Mouse (Mus musculus) liver, adult (tissue): ENCODE measurements around the gene Mical2.

ENCODE experiments used
- GATA4 ChIP-seq: IDR thresholded peaks from 2 replicates; pipeline ENCODE4 v1.6.1; 2014; ENCODE audit warnings: mild to moderate bottlenecking, low read length; ENCODE audit not compliant: insufficient replicate concordance

The Mical2 gene

DNA sequence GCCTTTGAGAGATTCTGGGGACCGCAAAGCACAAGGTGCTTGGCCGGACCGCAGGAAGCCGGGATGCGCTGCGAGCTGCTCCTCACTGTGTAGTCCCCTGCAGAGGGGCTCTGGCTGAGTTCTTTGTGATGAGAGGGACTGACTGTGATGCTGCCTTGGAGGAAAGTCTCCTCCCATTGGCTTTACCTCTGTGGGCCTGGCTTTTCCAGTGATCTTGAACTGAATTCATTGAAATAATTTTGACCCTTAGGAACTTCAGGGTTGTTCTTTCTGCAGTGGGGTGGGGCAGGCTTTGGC is 1.6 kb downstream of the Mical2 start:
- TF ChIP-seq GATA4 = no peak

DNA sequence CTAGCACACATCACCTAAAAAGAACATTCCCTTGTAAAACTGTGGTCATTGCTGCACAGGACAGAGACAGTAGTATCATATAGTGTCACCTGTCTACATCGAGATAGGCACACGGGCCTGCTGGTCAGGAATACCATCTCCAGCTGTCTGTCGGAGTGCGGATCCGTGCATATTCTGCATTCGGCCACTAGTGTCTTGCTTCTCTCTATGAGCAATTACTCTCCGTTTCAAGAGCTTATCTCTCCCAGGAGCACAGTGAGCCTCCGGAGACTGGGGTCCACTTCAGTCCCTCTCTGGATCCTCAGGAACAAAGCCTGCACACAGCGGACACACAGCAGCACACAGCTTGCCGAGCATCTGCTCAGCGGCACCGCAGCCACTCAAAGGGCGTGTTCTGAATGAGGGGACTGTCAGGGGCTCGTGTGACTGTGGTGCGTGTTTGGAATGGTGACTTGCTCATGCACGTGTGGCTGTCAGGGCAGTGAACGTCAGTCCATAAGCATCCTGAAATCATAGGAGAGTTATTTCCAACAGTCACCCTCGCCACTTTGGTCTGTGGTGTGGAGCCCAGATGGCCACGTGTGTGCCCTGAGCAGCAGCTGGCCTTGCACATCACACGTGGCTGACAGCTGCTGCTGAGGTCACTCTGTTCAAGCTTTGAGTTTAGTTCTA is 3.3 kb downstream of the Mical2 start:
- no peak for TF ChIP-seq GATA4

DNA sequence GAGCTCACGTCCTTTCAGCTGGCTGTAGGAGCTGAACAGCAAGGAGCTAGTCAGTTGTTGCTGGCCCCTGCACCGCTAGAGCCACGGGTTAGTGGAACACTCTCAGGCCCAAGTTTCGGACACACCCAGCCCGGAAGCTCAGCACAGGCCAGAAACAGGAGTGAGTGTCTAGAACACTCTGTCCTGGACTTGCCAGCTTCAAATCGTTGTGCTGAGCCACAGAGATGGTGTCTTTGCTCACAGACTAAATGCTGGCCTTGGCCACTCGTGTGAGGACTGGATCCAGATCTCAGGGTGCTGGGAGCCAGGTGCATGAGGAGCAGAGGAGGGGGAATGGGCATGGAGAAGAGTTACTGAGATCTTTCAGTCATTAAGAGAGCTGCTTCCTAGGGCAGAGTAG is 6.1 kb downstream of the Mical2 start:
- no peak for TF ChIP-seq GATA4

DNA sequence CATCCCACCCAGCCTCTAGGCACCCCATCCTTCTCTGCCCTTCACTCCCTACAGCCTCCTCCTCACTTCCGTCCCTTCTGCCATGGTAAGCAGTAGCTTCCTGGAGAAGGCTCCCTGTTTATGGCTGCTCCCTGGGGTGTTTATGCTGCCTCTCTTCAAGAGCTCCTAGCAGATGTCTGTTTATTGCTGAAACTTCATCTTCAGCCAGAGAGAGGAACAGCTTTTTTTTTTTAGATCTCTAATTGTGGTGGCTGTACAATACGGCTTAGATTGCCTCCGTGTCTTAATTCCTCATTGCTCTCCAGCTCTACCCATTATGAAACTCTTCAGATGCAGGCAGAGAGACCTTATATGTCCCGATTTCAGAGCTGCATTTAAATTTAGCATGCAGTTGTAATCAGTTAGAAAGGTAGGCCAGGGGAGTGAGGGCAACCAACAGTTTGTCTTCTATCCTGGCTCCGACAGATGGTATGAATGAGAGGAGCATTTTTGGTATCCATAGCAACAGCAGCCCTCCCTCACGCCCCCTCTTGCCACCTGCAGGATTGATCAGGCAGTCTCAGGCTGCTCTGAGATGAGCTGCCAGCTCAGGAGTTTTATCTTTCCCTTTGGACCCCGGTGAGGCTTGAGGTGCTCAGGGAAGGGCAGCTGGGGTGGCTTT is 7.8 kb downstream of the Mical2 start:
- TF ChIP-seq GATA4 = no peak

DNA sequence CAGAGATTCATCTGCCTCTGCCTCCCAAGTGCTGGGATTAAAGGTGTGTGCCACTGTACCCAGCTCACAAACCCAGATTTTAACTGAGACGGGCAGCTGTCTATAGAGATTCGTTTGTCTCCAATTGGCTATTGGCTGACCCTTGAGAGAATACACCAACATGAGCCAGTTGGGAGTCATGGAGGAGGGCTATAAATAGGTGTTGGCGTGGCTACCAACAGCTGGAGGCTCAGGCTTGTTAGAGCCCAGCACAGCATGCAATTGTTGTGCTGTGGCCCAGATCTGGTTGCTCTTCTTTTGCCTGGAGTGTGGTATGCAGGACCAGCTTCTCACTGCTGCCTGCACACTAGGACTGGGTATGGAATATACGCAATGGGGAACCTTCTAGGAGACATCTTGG is 8.8 kb downstream of the Mical2 start:
- TF ChIP-seq GATA4 = no peak

DNA sequence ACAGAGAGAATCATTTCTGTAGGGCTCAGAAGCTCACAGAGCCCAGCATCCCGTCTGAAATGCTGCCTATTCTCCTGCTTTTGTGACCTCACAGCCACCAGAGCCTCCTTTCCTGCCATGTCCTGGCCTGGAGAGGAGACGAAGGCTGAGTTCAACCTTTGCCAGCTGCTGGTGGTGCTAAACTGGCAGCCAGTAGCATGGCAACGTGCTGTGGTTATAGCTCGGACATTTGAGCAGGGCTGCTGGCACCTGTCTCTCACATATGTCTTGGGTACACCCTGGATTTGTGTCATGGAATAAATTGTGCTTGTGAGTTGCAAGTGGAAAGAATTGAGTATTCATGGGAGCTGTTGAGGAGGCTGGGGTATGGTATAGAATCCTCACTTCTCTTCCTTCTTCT is 9.8 kb downstream of the Mical2 start:
- TF ChIP-seq GATA4 = no peak

DNA sequence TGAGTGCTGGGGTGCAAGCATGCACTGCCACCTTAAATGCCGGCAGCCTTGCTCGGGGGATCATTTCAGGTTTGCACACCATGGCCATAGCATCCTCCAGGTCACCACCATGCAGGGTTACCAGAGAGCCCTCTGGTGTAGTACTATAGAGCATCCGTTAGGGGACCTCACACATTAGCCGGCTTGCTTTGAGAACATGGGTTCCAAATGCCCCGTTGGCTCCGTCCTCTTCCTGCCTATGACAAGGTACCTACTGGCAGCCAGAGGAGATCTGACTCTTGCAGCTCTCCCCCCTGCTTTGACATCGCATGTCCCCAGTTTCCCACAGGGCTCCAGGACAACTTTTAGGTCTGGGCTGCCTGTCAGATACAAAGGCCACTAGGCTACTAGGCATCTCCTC is 11.6 kb downstream of the Mical2 start:
- TF ChIP-seq GATA4 = no peak

DNA sequence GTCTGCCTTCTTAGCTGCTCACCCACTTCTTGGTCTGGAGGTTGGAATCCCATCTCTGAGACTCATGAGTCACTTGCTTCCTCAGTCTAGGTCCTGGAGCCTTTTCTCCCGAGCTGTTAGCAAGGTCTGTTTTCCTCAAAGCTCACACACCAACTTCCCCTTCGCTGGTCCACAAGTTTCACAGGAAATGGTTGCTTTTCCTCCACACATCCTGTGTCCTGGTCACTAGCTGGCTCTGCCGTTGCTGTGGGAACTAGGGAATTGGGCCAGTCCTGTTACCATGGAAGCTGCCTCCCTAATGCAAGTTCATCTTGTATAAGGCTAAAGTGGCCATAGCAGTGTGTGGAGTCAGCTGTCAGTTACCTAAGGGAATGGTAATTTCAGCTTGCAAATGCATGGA is 12.2 kb downstream of the Mical2 start:
- TF ChIP-seq GATA4 = no peak

DNA sequence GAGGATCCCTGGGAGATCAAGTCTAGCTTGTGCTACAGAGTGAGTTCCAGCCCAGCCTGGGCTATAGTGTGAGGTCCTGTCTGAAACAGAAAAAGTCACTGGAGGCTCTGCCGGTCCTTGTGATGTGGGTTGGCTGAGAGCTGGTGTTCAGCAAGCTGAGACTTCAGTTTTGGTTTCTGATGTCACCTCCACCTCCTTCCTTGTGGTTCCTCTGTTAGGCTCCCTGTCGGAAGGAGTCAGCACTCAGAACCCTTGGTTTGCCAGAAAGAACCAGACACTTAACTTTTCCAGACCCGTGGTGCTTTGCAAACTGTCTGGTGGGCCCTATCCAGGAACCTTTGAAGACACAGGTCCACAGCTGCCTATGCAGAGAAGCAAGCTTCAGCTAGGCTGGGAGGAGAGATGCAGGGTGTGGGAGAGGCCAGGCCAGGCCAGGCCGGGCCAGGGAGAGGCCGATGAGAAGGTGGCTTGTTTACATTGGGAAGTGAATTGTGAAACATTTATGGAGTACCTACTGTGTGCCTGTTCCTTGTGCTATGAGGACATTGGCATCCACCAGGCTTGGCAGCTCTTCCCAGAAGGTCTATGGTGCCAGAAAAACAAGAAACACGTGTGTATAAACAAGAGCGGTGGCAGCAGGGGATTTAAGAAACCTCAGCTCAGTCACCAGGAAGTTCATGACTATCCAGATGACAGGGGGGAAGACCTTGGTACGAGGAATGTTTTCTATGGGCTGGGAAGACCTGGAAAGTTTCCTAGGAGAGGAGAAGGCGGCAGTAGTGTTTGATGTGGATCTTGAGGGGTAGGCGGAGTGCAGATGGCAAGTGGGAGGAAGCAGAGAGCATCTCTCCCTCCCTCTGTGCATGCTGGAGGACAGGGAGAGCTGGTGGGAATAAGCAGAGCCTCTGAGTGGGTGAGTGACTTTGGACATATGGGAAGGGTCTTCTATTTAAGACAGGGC is 13.4 kb downstream of the Mical2 start:
- no peak for TF ChIP-seq GATA4

DNA sequence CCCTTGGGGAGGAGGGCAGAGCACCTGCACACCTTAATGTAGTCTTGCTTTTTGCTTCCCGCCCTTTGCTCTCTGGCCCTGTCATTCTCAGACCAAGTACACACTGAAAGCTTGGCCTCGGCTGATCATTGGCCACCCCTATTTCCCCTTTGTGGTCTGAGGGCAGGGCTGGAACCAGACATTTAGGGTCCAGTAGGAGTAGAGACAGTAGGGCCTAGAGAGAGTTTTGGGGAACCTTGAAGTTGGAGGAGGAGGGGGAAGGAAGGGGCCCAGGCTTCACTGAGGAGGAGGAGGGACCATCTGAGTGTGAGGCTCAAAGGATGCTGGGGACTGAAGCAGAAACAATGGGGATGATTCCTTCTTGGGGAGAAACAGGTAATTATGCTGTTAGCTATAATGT is 15.1 kb downstream of the Mical2 start:
- no peak for TF ChIP-seq GATA4

DNA sequence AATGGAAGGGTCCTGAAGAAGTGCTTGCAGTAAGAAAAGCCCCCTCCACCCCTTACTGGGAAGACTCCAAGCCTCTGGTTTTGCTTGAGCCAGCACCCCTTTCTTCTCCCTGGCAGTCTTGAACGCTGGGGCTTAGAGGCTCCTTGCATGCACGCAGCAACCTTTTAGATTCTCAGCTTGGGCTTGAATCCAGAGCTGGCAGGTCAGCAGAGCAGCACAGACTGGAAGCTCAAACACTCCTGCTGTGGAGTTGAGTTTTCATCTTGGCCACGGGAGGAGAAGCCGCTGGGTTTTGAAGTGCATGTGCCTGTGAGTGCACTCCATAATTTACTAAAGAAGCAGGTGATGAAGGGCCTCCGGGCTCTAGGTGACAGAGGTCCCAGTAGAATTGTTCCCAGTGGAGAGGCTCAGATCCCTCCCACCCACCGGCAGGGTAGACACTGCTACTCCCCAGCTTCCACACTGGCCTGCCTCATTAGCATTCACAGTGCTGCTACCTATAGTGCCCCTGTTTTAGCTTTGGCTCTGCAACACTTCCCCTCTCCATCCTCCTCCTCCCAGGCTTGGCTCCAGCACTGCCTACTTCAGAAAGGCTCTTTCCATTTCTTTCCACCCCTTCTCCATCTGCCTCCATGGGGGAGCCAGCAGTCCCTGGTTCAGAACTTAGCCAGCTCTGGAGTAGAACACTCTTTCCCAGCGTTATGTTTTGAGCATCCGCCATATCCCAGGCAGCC is 15.7 kb downstream of the Mical2 start:
- TF ChIP-seq GATA4 = no peak

DNA sequence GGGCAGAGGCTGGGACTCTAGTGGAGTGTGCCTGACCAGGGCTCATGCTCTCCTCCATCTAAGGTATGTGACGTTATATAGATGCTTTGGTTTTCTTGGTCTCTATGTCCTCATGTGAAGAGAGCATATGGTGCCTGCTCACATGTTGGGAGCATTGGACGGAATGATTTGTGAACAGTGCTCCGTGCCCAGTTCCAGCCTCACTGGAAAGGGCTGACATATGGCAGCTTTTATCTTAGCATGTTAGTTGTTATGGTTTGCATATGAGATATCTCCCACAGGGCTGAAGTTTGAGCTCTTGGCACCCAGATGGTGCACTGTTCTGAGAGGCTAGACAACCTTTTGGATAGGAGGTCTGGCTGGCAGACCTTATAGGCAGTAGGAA is 16.3 kb downstream of the Mical2 start:
- TF ChIP-seq GATA4 = no peak

DNA sequence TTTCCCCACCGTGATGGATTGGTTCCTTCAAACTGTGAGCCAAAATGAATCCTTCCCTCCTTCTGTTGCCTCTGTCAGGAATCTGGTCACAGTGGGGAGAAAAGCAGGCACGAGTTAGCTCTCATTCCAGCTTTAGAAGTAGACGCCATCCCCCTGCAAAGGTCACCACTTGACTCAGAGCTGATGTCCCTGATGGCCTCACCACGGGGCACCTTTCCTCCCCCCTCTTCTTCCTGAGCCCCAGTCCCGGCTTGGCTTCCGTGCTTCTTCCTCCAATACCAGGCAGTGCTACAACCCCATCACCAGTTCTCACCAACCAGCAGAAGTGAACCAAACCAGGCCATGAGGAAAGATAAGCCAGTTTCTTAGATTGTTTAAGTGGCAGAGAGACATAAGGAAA is 16.9 kb downstream of the Mical2 start:
- TF ChIP-seq GATA4 = no peak

DNA sequence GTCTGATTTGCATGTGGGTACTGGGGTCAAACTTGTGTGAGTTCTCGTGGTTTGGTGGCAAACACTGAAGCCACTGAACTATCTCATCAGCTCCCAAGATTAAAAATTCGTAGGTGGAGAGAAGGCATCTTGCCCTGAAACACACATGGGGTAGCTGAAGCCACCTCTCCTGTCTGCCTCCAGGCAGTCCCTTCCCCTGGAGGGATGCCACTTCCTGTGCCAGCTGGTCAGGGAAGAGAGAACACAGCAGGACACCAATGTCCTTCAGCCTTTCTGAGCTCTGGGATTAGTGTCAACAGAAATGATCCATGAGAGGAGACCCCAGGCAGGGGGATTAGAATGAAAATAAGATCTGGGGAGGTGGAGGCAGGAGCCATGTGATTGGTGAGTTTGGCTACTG is 18.4 kb downstream of the Mical2 start:
- no peak for TF ChIP-seq GATA4

DNA sequence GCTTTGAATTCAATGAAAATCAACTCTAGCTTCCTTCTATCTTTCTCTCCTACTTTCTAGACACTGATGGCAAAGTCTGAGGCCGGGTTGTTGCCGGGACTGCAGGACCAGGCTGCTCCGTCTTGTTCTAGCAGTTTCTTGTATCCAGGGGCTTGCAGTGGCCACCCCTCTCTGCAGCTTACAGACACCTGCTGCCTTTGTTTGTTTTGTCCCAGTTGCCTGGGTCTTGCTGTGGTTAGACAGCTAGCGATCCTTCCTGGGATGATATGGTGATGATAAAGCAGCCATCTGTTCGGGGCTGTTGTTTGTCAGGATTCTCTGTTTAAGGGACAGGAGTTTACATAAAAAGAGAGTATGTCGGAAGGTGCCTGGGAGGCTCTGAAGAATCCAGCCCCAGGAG is 19.0 kb downstream of the Mical2 start:
- no peak for TF ChIP-seq GATA4

DNA sequence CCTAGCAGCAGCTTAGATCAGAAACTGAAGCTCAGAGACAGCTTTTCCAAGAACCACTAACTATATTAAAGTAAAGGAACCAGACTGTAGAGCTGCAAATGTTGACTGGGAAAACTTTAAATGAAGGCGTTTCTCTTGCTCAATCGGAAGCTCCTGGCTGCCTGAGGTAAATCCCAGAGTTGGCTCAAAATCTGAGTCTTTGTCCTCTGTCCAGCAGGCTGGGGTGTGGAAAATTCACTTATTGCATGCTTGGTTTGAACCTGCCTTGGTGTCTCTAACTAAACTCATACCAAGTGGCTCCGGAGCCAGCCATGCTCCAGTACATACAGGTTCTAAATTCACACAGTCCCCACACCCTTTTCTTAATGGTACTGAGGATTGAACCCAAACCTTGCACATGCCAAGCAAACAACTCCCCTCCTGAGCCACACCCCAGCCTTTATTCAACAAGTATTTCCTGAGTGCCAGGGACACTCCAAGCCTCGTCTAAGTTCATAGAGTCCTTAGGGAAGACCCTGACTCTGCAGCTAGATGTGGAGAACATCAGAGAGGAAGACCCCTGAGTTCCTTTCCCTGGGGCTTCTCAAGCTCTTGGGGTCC is 20.3 kb downstream of the Mical2 start:
- TF ChIP-seq GATA4 = no peak

DNA sequence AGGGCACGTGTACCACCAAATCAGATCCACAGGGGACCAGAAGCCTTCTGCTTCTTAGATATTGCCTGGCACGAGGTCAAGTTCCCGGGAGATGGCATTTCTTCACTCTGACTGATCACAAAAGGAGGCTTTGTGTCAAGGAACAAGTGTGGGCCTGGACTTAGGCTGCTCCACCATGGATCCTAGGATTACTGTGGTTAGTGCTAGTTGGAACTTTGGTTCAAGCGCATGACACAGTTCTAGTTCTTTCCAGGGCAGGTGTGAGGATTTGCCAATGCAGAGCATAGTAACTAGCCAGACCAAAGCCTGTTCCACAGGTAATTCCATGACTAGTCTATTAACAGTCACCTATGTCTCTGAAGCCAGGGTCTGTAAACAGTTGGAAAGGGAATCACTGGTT is 20.8 kb downstream of the Mical2 start:
- no peak for TF ChIP-seq GATA4
